Mouse (Mus musculus): ENCODE data around the gene Tjap1.

The Tjap1 gene

DNA sequence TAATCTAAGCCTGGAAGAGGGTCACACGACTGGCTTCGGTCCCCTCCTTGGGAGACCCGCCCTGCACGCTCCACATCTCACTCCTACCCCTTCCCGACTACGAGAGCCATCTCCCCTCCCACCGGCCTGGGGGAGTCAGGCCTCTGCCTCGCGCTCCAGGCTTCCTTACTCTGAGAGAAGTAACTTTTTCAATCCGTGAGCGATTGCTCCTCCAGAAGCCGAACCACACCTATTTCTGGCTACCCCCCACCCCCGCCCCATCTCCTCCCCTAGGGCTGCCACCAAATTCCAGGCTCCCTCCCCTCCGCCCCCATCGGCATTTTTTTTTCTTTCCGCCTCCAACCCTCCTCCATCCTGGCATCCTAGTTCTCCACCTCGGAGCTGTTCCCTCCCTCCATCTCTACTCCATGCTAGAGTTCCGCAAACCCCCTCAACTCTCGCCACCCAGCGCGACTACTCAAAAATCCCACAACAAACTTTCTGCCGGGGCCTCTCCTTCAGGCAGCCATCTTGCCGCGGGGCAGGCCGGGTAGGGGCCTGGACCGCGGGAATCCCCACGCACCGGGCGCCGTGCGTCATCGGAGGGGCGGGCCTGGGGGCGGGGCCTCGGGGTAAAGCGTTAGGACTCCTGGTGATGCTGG is at the start of gene Tjap1:
Gene Tjap1 (minus strand): TSS at position 544 of the 641 bp plus-strand sequence.
- in situ Hi-C loops (cut with MboI; ENCODE audit: unreplicated experiment in 2 of 2) = loop anchor here in 1 of 2 experiments (25.0 kb wide), 1 partner anchor 545 kb away; the partner anchor contains the start of gene 1600014C23Rik

DNA sequence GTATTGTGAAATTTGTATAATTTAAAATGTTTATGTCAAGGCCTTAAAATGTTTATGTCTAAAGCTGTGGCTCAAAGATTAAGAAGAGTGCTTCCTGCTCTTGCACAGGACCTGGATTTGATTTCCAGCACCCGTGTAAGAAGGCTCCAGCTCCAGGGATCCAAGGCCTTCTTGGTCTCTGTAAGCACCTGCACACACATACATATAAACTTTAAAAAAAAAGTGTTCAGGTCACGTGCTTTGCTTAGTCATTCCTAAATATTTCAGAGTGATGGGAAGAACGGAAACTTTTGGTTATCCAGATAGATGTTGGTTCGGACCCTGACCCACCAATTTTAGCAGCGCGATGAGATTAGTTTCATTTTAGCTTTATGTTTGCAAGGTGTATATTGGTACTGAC is 45.9 kb upstream of the Tjap1 start:
- in situ Hi-C loops (cut with MboI; ENCODE audit: unreplicated experiment in 2 of 2) = no loop called here

DNA sequence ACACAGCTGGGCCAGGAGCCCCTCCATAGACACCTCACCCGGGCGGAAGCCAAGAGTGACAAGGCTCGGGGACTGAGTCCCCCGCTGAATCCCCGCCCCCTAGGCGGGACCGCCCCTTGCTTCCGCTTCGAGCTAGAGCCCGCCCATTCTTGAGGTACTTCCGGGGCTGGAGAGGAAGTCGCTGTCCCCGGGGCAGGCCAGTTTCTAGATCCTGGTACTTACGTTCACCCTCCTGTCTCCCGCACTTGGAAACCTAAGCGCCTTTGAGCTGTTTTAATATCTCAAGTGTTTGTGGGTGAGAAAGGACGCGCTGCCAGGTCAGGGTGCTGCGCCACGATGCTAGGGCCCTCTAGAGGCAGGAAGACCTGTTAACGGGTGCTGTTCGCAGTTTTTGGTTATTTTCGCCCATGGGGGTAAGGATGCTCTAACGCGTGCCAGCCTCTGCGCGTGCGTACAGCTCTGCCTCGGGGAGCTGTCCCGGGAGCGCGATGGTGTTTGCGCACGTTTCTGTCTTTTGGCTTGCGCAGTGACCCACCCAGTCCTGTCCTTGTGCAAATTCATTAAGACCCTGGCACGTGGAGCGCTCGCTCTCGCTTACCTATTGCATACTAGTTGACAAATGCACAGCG is 45.2 kb upstream of the Tjap1 start, which contains the start of gene Abcc10:
Gene Abcc10 (minus strand): TSS at position 447 of the 629 bp plus-strand sequence.
- in situ Hi-C loops (cut with MboI; ENCODE audit: unreplicated experiment in 2 of 2) = no loop called here

DNA sequence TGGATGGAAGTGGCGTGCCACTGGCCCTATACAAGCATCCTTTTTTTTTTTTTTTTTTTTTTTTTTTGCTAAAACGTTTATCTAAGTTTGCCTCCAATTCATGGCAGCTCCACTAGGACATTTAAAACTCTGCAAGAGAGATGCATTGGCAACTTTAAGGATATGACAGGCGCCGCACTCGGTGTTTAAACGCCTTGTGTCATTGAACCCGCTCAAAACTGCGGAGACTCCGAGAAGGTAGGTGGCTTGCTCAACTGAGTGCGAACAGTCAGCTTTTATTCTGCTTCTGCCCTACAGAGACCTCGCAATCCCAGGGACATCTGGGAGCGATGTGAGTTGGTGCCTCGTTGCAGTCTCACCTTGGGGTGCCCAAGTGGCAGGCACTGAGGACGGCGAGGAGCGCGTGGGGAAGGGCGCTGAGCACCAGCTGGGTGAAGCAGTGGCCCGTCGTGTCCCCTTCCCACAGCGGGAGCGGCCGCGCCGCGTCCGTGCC is 44.6 kb upstream of the Tjap1 start:
- in situ Hi-C loops (cut with MboI; ENCODE audit: unreplicated experiment in 2 of 2) = no loop called here

- in situ Hi-C loops (cut with MboI; ENCODE audit: unreplicated experiment in 2 of 2) = no loop called here
Observed at GRCm38 (mm10) chr17:46322046-46322823, 39.4 kb upstream of the Tjap1 start.

GRCm38 (mm10) chr17:46320492-46320891 is 37.7 kb upstream of the Tjap1 start:
- in situ Hi-C loops (cut with MboI; ENCODE audit: unreplicated experiment in 2 of 2) = no loop called here

DNA sequence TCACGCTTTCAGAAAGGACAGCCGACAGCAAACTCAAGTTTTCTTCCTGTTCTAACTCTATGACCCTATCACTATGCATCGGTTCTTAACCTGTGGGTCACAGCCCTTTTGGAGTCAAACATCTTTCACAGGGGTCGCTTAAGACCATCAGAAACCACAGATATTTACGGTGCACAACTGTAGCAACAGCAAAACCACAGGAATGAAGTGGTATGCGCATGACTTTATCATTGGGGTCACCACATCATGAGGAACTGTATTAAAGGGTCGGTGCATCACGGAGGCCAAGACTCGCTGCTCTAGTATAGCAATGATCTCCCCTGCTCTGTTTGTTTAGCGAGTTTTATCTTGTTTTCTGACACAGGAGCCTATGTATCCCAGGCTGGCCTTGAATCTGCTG is 33.0 kb upstream of the Tjap1 start:
- in situ Hi-C loops (cut with MboI; ENCODE audit: unreplicated experiment in 2 of 2) = no loop called here

DNA sequence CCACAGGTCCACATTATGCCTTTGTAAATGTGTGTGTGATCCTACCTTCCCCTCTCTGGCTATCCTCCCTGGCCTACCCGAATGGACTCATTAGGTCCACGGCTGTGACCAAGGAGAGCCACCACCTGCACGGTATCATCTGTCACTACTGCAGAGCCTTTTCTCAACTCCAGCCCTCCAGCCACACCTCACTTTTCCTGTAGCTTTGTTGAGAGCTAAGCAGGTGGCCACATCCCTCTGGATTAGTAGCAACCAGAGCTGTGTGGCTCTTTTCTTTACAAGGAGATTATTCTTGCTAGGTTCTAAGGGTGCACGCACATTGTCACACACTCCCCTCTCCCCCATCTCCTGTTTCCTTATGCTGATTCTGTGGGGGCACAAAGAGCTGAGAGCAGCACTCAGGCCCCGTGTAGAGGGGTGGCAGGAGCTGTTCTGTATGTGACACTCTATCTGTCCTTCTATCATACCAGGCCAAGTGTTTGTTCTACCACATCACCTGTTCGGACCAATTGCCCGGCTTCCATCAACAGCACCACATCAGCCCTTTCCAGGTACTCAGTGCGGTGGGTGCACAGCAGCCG is 30.4 kb upstream of the Tjap1 start:
- in situ Hi-C loops (cut with MboI; ENCODE audit: unreplicated experiment in 2 of 2) = no loop called here

GRCm38 (mm10) chr17:46310515-46310914 is 27.7 kb upstream of the Tjap1 start:
- in situ Hi-C loops (cut with MboI; ENCODE audit: unreplicated experiment in 2 of 2) = no loop called here

DNA sequence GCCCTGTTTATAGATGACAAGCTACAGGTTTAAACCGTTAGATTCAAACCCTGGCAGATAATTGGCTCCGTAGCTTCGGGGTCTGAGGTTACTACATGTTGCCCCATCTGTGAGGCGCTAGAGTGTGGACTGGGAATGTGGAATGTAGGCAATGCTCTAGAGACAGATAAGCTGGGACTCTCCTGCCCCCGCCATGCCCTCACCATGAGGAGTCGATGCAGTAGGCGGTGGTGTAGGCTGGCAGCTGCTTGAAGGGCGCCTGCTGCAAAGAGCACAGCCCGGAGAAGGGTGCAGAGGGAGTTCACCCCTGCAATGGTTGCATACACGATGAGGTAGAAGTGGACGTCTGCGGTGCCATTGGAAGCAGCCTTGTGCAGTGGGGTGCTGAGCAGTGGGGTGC is 27.0 kb upstream of the Tjap1 start:
- in situ Hi-C loops (cut with MboI; ENCODE audit: unreplicated experiment in 2 of 2) = no loop called here

- in situ Hi-C loops (cut with MboI; ENCODE audit: unreplicated experiment in 2 of 2) = no loop called here
Observed at GRCm38 (mm10) chr17:46306956-46307355, 24.1 kb upstream of the Tjap1 start.

- in situ Hi-C loops (cut with MboI; ENCODE audit: unreplicated experiment in 2 of 2) = loop anchor here (5.0 kb wide), 1 partner anchor 37 kb away; no protein-coding TSS in a partner anchor
Observed at GRCm38 (mm10) chr17:46304184-46304583, 21.4 kb upstream of the Tjap1 start.

GRCm38 (mm10) chr17:46301892-46302291 is 19.1 kb upstream of the Tjap1 start:
- in situ Hi-C loops (cut with MboI; ENCODE audit: unreplicated experiment in 2 of 2) = loop anchor here (5.0 kb wide), 1 partner anchor 35 kb away; no protein-coding TSS in a partner anchor

DNA sequence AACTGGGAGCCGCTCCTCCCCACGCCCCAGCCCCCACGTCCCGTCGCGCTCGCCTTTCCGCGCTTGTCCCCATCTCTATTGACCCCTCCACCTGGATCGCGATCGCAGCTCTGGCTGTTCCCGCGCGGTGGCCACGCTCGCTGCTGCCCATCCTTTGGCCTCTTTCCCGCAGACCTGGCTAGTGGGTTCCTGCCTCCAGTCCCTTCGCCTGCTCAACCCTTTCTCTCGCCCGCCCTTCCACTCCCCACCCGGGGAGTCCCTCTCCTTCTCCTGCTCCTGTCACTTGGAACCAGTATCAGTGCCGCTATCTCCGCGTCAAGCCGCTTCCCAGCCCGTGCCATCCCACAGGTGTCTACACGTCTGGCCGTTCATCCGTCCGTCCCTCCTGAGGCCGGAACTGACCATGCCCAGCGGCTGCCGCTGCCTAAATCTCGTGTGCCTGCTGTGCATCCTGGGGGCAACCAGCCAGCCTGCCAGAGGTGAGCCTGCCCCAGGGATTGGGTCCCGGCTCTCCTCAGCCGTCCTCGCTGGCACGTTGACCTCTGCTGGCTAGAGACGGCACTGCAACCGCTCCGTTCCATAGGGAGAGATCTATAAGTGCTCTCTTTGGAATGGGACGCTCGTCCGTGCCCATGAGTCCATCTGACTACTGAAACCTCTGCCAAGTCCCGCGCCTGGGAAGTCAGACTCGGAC is 15.5 kb upstream of the Tjap1 start:
- in situ Hi-C loops (cut with MboI; ENCODE audit: unreplicated experiment in 2 of 2) = loop anchor here in 1 of 2 experiments (25.0 kb wide), 1 partner anchor 561 kb away; the partner anchor contains the start of gene 1600014C23Rik

DNA sequence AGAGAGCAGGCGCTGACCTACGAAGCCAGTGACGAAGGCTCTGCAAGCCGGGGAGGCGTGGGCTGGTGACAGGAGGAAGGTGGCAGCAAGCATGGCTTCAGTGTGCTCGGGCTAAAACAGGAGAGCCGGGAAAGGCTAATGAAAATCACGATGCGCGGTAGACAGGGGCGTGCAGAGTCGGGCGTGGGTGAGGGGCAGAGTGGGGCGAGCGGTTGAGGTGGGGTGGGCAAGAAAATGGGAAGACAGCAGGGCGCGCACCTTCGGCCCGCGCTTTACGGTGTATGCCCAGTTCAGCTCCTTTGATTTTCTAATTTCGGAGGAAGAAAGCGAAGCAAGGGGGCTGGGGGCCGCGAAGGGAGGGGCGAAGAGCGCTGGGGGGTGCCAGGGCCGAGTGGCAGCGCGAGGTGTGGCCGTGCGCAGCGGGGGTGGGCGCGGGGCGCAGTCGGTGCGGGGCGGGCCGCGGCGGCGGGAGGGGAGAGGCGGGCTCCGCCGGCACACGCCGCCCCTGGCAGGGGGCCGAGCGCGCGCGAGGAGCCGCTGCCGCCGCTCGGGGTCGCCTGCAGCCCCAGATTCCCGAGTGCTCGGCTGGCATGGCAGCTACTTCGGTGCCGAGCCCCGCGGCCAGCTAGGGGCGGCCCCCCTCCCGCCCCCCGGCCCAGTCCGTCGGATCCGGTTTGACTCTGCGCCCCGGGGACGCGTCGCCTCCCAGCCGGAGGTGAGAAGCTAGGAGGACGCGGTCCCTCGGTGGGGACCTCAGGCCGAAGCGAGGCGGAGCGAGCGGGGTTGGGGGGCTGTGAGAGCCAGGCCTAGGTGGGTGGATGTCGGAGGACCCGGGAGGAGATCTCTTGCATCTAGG is 14.8 kb upstream of the Tjap1 start, which contains the start of gene Dlk2:
Gene Dlk2 (plus strand): TSS at position 58 of the 856 bp plus-strand sequence.
- in situ Hi-C loops (cut with MboI; ENCODE audit: unreplicated experiment in 2 of 2) = loop anchor here in 1 of 2 experiments (25.0 kb wide), 1 partner anchor 560 kb away; the partner anchor contains the start of gene 1600014C23Rik

- in situ Hi-C loops (cut with MboI; ENCODE audit: unreplicated experiment in 2 of 2) = loop anchor here in 1 of 2 experiments (25.0 kb wide), 1 partner anchor 560 kb away; the partner anchor contains the start of gene 1600014C23Rik
Observed at GRCm38 (mm10) chr17:46297028-46297363, 14.2 kb upstream of the Tjap1 start.

DNA sequence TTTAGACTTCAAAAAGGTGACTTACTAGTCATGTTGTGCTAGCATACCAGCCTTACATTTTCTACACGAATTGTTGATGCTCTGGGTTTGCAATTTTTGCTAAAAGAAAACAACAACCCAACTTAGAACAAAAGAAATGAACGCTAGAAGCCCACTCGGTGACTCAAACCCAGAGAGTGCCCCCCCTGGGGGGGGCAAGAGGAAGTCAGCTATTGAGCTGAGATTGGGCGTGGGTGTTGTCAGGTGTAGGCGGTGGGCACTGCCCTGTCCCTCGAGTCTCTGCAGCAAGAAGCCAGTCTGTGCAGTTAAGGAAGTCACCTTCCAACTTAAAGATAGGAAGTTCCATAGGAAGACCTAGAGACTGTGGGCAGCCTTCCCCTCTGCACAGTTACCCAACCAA is 13.8 kb upstream of the Tjap1 start:
- in situ Hi-C loops (cut with MboI; ENCODE audit: unreplicated experiment in 2 of 2) = loop anchor here in 1 of 2 experiments (25.0 kb wide), 1 partner anchor 559 kb away; the partner anchor contains the start of gene 1600014C23Rik

GRCm38 (mm10) chr17:46287678-46288095 is 4.9 kb upstream of the Tjap1 start:
- in situ Hi-C loops (cut with MboI; ENCODE audit: unreplicated experiment in 2 of 2) = loop anchor here in 1 of 2 experiments (25.0 kb wide), 1 partner anchor 550 kb away; the partner anchor contains the start of gene 1600014C23Rik

GRCm38 (mm10) chr17:46285407-46285806 is 2.6 kb upstream of the Tjap1 start:
- in situ Hi-C loops (cut with MboI; ENCODE audit: unreplicated experiment in 2 of 2) = loop anchor here in 1 of 2 experiments (25.0 kb wide), 1 partner anchor 548 kb away; the partner anchor contains the start of gene 1600014C23Rik

Data from v-Abl transformed pro-B cells (cell line).